Mouse (Mus musculus) hindbrain, embryonic 15.5 days (tissue): ENCODE measurements around the gene Pdk2. TPM values are rescaled to one million over a fixed set of nuclear protein-coding genes. Genes with fewer than 3 reads are reported as not detected.

Experiments
- ATAC-seq: fragments of 200-750 bp; cut with Nextera tagmentation; 2 replicates; pipeline ENCODE4 v1.8.0; 2017; ENCODE audit warnings: low read depth, moderate number of reproducible peaks, moderate TSS enrichment; ENCODE audit not compliant: low FRiP score
- H3K27ac ChIP-seq: fragments of 300-500 bp; sonication (generic); replicated peaks from 2 replicates; pipeline ENCODE4 v1.5.1; 2015; ENCODE audit warnings: mild to moderate bottlenecking, inconsistent platforms
- H3K27me3 ChIP-seq: fragments of 300-500 bp; sonication (generic); 2 replicates; pipeline ENCODE4 v1.6.1; 2015; ENCODE audit warnings: control low read depth, inconsistent platforms
- H3K36me3 ChIP-seq: fragments of 300-500 bp; sonication (generic); 2 replicates; pipeline ENCODE4 v1.6.1; 2015; ENCODE audit warnings: control low read depth, inconsistent platforms
- H3K4me1 ChIP-seq: fragments of 300-500 bp; sonication (generic); replicated peaks from 2 replicates; pipeline ENCODE4 v1.6.1; 2015; ENCODE audit warnings: control low read depth, inconsistent platforms
- H3K4me2 ChIP-seq: fragments of 300-500 bp; sonication (generic); 2 replicates; pipeline ENCODE4 v1.6.1; 2015; ENCODE audit warnings: moderate library complexity, mild to moderate bottlenecking, inconsistent platforms
- H3K4me3 ChIP-seq: fragments of 300-500 bp; sonication (generic); 2 replicates; pipeline ENCODE4 v1.5.1; 2015; ENCODE audit warnings: mild to moderate bottlenecking, inconsistent platforms
- H3K9ac ChIP-seq: fragments of 300-500 bp; sonication (generic); 2 replicates; pipeline ENCODE4 v1.6.1; 2015; ENCODE audit warnings: inconsistent platforms
- H3K9me3 ChIP-seq: fragments of 300-500 bp; sonication (generic); 2 replicates; pipeline ENCODE4 v1.6.1; 2016; ENCODE audit warnings: control low read depth, inconsistent platforms
- WGBS: fragments of 180-500 bp; shearing (Covaris S2); methylation state at CpG from one replicate; pipeline ENCODE4 v1.1.7; 2015; 5-methylcytosine and 5-hydroxymethylcytosine counted together
- polyA plus RNA-seq: library from polyadenylated mRNA; unstranded; fragments of >200 nt; fragmentation: Nextera tagmentation; extraction: Ambion mirVana; gene quantifications from 2 replicates; pipeline ENCODE4 v1.2.1, GENCODE M21; 2015

Gene Pdk2
- polyA plus RNA-seq, 1 experiment from 2014 or later, result 33.4 TPM

- peaks cover 12% of the 10 kb centered on the region for H3K4me1 ChIP-seq
- WGBS, result 89% methylated on average over 10 of the region's 10 CpGs
- ATAC-seq, result no peak
- H3K27ac ChIP-seq, result no peak overlapping the region
- no peak overlapping the region for H3K4me3 ChIP-seq
- no peaks in the 10 kb centered on the region for H3K9me3 ChIP-seq
- H3K36me3 ChIP-seq, result peaks cover 9% of the 10 kb centered on the region
- no peak overlapping the region for H3K4me2 ChIP-seq
- no peak overlapping the region for H3K9ac ChIP-seq
- H3K27me3 ChIP-seq, result no peaks in the 10 kb centered on the region
Measured at GRCm38 (mm10) chr11:95069226-95069957, 28.2 kb upstream of the Pdk2 start.

GRCm38 (mm10) chr11:95056768-95057501, 15.8 kb upstream of the Pdk2 start:
- WGBS, result 28% methylated on average over 19 of the region's 19 CpGs
- no peak for ATAC-seq
- Histone ChIP-seq H3K27me3 (0 out of 2 replicates have a peak, but pooled peaks cover 2% of the 10 kb centered on the region), H3K4me2 (no peak overlapping the region), H3K4me1 (0 out of 2 replicates have a peak, but pooled peaks cover 7% of the 10 kb centered on the region), H3K4me3 (no peak overlapping the region), H3K36me3 (peaks cover 35% of the 10 kb centered on the region), H3K9ac (no peak overlapping the region), H3K27ac (no peak overlapping the region), H3K9me3 (no peaks in the 10 kb centered on the region)

DNA sequence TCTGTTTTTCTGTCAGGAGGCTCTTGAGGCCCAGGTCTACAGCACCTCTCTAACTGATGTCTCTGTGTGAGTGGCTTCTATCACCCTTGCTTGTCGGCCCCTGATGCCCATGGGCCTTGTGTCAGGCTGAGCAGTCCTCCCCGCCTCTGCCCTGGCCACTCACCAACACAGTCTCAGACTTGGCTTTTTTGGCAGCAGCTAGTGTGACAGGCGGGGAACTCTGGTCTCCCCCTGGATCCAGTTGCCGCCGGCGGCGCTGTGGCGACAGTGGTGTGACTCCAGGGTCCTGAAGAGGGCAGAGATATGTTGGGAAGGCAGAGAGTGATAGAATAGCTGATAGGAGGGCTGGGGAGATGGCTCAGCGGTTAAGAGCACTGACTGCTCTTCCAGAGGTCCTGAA, 11.9 kb upstream of the Pdk2 start:
- Histone ChIP-seq H3K36me3 (peaks cover 35% of the 10 kb centered on the region), H3K27me3 (no peaks in the 10 kb centered on the region), H3K4me1 (0 out of 2 replicates have a peak, but pooled peaks cover 7% of the 10 kb centered on the region), H3K9ac (no peak overlapping the region), H3K27ac (no peak overlapping the region), H3K4me3 (no peak overlapping the region), H3K4me2 (no peak overlapping the region), H3K9me3 (no peaks in the 10 kb centered on the region)
- 79% methylated on average over 9 of the region's 9 CpGs for WGBS
- ATAC-seq, result no peak

DNA sequence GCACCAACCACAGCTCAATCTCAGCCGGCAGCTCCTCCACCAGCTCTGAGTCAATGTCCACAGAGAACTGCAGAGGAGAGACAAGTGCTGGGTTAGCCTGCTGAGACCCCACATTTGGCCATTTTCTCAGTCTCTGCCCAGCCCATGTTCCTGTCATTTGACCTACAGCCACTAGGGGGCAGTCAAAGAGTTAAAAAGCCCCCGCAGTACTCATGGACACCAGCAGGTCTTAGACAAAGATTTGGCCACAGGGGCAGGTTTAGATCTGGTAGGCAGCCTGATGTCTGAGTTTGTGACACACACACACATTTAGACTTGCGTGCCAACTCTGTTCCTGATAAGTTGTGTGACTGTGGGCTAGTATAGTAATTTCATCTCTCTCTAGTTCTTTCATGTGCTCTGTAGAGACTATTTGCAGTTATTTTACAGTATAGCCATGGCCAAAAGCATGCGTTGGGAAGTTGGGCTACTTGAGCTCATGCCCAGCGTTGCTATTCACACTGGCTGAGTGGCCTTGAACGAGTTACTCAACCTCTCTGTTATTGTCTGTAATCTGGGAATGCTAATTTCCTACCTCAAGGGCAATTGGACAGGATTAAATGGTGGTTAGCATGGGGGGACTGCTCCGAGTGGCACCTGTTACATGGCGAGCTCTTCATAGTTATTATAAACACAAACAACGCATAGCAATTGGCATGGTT, 6.0 kb upstream of the Pdk2 start:
- peak; percentile 53; the same call in 1 of the 2 replicates for ATAC-seq
- WGBS, result 61% methylated on average over 9 of the region's 9 CpGs
- H3K4me2 ChIP-seq, result no peak overlapping the region
- H3K27ac ChIP-seq, result no peak overlapping the region
- H3K36me3 ChIP-seq, result peaks cover 29% of the 10 kb centered on the region
- peaks cover 3% of the 10 kb centered on the region for H3K4me1 ChIP-seq
- no peaks in the 10 kb centered on the region for H3K27me3 ChIP-seq
- H3K4me3 ChIP-seq, result no peak overlapping the region
- H3K9ac ChIP-seq, result no peak overlapping the region
- H3K9me3 ChIP-seq, result no peaks in the 10 kb centered on the region

GRCm38 (mm10) chr11:95044185-95044870, 3.2 kb upstream of the Pdk2 start:
- Histone ChIP-seq H3K4me3 (no peak overlapping the region), H3K36me3 (0 out of 2 replicates have a peak, but pooled peaks cover 16% of the 10 kb centered on the region), H3K9me3 (no peaks in the 10 kb centered on the region), H3K4me1 (peaks cover 23% of the 10 kb centered on the region), H3K9ac (no peak overlapping the region), H3K27ac (no peak overlapping the region), H3K4me2 (no peak overlapping the region), H3K27me3 (no peaks in the 10 kb centered on the region)
- no peak for ATAC-seq
- 60% methylated on average over 13 of the region's 13 CpGs for WGBS

DNA sequence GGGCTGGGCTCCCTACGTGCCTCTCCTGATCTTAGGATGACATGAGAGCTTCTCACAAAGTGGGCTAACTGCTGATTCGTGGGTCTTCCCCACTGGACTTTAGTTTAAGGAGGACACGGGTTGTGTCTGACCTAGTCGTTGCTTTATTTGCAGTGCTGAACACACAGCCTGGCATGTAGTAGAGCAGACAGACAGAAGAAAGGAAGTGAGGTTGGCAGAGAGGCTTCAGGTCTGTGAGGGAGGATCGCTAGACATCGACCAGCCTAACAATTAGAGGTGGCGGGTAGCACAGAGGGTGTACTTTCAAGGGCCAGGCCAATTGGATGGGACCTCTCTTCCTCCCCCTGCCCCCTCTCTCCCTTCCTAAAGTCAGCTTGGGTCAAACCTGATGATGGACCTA, 2.5 kb upstream of the Pdk2 start:
- Histone ChIP-seq H3K4me3 (no peak overlapping the region), H3K9ac (no peak overlapping the region), H3K9me3 (no peaks in the 10 kb centered on the region), H3K36me3 (0 out of 2 replicates have a peak, but pooled peaks cover 12% of the 10 kb centered on the region), H3K4me1 (peaks cover 23% of the 10 kb centered on the region), H3K27ac (no peak overlapping the region), H3K27me3 (no peaks in the 10 kb centered on the region), H3K4me2 (no peak overlapping the region)
- ATAC-seq, result no peak
- WGBS, result 62% methylated on average over 7 of the region's 7 CpGs

- WGBS, result 92% methylated on average over 4 of the region's 4 CpGs
- Histone ChIP-seq H3K4me3 (no peak overlapping the region), H3K9ac (no peak overlapping the region), H3K4me1 (peaks cover 23% of the 10 kb centered on the region), H3K9me3 (no peaks in the 10 kb centered on the region), H3K27ac (no peak overlapping the region), H3K36me3 (0 out of 2 replicates have a peak, but pooled peaks cover 12% of the 10 kb centered on the region), H3K4me2 (no peak overlapping the region), H3K27me3 (no peaks in the 10 kb centered on the region)
- ATAC-seq, result no peak
Measured at GRCm38 (mm10) chr11:95043060-95043459, 1.9 kb upstream of the Pdk2 start.

DNA sequence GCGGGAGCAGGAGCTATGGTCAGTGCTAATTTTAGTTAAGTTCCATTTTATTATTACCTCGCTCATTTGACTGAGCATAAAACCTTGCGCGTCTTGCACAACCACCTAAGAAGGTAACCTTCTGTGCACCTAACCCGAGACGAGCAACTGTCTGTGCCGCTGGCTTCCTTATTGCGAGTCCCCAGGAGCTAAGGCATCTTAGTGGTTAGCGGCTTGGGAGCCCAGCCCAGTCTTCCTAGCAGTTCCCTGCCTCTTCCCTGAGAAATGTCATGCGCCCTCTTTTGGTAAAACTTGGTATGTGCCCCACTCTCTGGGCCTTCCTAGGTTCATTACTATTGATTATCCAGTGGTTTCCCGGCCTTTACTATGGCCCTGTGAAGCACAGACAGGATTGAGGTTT, 942 bp upstream of the Pdk2 start:
- ATAC-seq, result no peak
- Histone ChIP-seq H3K36me3 (peaks cover 12% of the 10 kb centered on the region; the same call in 1 of the 2 replicates), H3K9ac (0 out of 2 replicates have a peak overlapping the region, but pooled peaks have one; percentile 15), H3K4me3 (peak overlapping the region; percentile 77), H3K4me2 (peak overlapping the region; percentile 92), H3K27me3 (no peaks in the 10 kb centered on the region), H3K9me3 (no peaks in the 10 kb centered on the region), H3K4me1 (peaks cover 23% of the 10 kb centered on the region), H3K27ac (0 out of 2 replicates have a peak overlapping the region, but pooled peaks have one; percentile 22)
- 1% methylated on average over 11 of the region's 11 CpGs for WGBS

- Histone ChIP-seq H3K36me3 (peaks cover 5% of the 10 kb centered on the region; the same call in 1 of the 2 replicates), H3K27ac (peak overlapping the region; percentile 70), H3K9ac (peak overlapping the region; percentile 57)
Measured at GRCm38 (mm10) chr11:95040491-95041138, 539 bp downstream of the Pdk2 start.

DNA sequence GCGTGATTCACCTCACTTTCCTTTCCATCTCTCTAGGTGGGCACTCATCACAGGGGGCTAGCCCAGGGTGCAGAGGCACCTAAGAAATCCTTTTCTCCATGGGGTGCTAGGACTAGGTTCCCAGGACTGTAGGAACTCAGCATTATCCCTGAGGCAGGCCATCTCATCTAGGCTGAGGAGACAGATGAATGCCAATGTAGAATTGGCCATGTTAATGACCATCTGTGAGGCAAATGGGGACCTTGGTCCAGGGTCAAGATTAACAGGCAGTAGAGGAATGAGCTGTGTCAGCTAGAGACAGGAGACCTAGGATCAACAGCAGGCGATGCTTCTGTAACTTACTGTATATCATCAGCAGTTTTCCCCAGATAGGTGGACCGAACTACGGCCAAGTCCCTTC, 1.4 kb downstream of the Pdk2 start:
- no peaks in the 10 kb centered on the region for H3K27me3 ChIP-seq
- peak overlapping the region; percentile 92 for H3K4me2 ChIP-seq
- no peak overlapping the region for H3K27ac ChIP-seq
- 83% methylated on average over 4 of the region's 4 CpGs for WGBS
- 0 out of 2 replicates have a peak overlapping the region, but pooled peaks have one; percentile 57 for H3K9ac ChIP-seq
- H3K9me3 ChIP-seq, result no peaks in the 10 kb centered on the region
- peaks cover 23% of the 10 kb centered on the region for H3K4me1 ChIP-seq
- H3K4me3 ChIP-seq, result peak overlapping the region; percentile 77; the same call in 1 of the 2 replicates
- peaks cover 5% of the 10 kb centered on the region; the same call in 1 of the 2 replicates for H3K36me3 ChIP-seq
- no peak for ATAC-seq

More at GRCm38 (mm10) chr11:95040491-95041138, 539 bp downstream of the Pdk2 start:
- Histone ChIP-seq H3K4me1 (peaks cover 23% of the 10 kb centered on the region), H3K27me3 (no peaks in the 10 kb centered on the region), H3K4me3 (peak overlapping the region; percentile 77), H3K4me2 (peak overlapping the region; percentile 92), H3K9me3 (no peaks in the 10 kb centered on the region)
- 1% methylated on average over 20 of the region's 20 CpGs for WGBS
- peak; percentile 23 for ATAC-seq
